Mouse (Mus musculus): ENCODE results near the gene Ccdc134. TPM values are rescaled to one million over a fixed set of nuclear protein-coding genes. Genes with fewer than 3 reads are reported as not detected.
"Not testable (repeated sequence)": the region's sequence is repeated elsewhere in the genome, so short reads cannot be mapped to it uniquely, and the experiment has no call there.

Gene Ccdc134
- 10 to 100 TPM; 12.4 to 12.9 TPM for total RNA-seq (2021)
- long read RNA-seq, full-length matches to known transcripts, result 7 of 10 reads
- long read RNA-seq, partial matches to known transcripts, result 2 of 10 reads
- long read RNA-seq, other reads (novel, unspliced or antisense), result 1 of 10 reads

- peak; percentile 92 to 98 for DNase-seq (ENCODE audit: low spot score in 2 of 2)
Observed at GRCm38 (mm10) chr15:82127426-82128374, at the start of gene Ccdc134. Gene Ccdc134 (plus strand): TSS chr15:82127922.

DNA sequence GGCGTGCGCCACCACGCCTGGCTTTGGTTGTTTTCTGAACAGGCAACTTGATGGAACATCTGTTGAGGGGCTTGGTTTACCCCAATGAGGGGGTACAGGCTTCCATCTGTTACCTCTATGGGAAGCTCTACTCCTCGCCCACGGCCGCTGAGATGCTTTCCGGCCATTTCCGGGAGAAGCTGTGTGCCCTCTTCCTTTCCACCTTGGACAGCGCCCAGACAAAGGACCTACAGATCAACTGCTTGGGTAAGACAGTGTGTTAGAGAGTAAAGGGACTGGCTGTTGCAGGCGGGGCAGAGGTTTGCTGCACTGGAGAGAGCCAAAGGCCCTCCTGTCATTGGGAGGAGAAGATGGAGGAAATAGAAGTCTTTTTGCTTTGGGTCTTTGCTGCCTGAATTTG lies 47.8 kb upstream of the Ccdc134 start:
- DNase-seq (ENCODE audit: low spot score in 2 of 2), result no peak

GRCm38 (mm10) chr15:82081161-82081560 lies 46.6 kb upstream of the Ccdc134 start:
- DNase-seq (ENCODE audit: low spot score in 2 of 2), result peak; percentile 64 to 85

DNA sequence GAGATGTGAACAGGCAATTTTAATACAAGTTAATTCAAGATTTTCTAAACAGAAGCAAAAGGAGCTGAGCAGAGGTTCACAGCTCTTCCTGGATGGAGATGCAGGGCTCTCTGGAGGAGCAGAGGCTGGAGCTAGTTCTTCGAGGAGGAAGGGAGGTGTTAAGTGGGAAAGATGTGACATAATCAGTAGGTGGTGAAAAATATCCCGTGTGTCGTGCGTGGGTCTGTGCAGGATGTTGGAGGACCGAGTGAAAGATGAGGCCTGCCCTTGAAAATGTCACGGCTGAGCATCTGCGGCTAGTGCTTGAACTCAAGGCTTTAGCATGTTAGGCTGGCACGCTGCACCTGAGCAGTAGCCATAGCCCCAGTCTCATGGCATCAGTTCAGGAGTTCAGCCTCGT lies 42.1 kb upstream of the Ccdc134 start:
- no peak for DNase-seq (ENCODE audit: low spot score in 2 of 2)

GRCm38 (mm10) chr15:82086131-82086530 lies 41.6 kb upstream of the Ccdc134 start:
- no peak for DNase-seq (ENCODE audit: low spot score in 2 of 2)

GRCm38 (mm10) chr15:82087266-82087665 lies 40.5 kb upstream of the Ccdc134 start:
- no peak for DNase-seq (ENCODE audit: low spot score in 2 of 2)

- no peak for DNase-seq (ENCODE audit: low spot score in 2 of 2)
Observed at GRCm38 (mm10) chr15:82091061-82091460, 36.7 kb upstream of the Ccdc134 start.

DNA sequence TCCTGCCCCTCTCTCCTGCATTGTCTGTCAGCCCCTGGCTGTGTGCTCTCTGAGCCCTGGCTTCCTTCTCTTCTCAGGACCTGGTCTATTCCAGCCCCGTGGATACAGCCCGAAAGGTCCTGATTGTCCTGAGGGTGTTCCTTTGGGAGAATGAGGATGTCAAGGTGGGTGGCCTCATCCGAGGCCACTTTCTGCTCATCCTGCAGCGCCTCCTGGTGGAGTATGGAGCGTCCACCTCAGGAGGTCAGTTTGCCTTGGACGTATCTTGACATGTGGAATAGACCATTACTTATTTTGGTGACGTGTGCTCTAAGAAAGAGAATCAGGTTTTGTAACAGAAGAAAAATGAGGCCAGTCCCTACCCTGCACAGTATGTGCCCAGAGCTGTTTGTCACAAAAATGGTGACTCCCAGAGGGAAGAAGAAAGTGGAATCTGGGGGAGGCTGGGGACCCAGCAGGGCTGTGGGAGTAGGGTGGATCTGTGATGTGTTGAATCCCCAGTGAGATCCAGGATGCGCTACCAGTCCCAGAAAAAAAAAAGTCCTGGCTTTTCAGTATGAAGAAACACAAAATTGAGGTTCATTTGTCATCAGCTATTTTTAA lies 20.7 kb upstream of the Ccdc134 start:
- peak; percentile 56 to 81 for DNase-seq (ENCODE audit: low spot score in 2 of 2)

GRCm38 (mm10) chr15:82120544-82120943 lies 7.2 kb upstream of the Ccdc134 start:
- DNase-seq (ENCODE audit: low spot score in 2 of 2), result no peak

- not testable (repeated sequence) for DNase-seq (ENCODE audit: low spot score in 2 of 2)
Observed at GRCm38 (mm10) chr15:82126690-82127089, 1.0 kb upstream of the Ccdc134 start.

GRCm38 (mm10) chr15:82128398-82128797 lies 676 bp downstream of the Ccdc134 start:
- no peak for DNase-seq (ENCODE audit: low spot score in 2 of 2)

GRCm38 (mm10) chr15:82130599-82130998 lies 2.9 kb downstream of the Ccdc134 start:
- DNase-seq (ENCODE audit: low spot score in 2 of 2), result no peak

DNA sequence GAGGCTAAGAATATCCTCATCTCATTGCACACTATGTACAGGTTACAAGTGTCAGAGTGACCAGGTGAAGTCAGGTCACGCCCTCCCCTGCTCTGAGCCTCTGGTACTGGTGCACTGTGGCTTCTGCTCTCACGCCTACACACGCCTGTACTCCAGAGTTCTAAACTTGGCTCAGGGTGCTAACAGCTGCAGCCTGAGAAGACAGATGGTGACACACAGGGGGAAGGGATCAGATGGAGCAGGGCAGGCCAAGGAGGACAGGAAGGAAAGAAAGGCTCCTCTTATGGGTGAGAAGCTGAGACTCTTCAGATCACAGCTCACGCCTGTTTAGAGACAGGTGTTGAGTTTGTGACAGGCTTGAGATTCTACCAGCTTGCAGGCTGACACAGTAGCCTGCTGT lies 7.7 kb downstream of the Ccdc134 start:
- DNase-seq (ENCODE audit: low spot score in 2 of 2), result peak in 1 of 2 experiments; percentile 60

- peak in 1 of 2 experiments; percentile 81 for DNase-seq (ENCODE audit: low spot score in 2 of 2)
Observed at GRCm38 (mm10) chr15:82138565-82138964, 10.8 kb downstream of the Ccdc134 start.

DNA sequence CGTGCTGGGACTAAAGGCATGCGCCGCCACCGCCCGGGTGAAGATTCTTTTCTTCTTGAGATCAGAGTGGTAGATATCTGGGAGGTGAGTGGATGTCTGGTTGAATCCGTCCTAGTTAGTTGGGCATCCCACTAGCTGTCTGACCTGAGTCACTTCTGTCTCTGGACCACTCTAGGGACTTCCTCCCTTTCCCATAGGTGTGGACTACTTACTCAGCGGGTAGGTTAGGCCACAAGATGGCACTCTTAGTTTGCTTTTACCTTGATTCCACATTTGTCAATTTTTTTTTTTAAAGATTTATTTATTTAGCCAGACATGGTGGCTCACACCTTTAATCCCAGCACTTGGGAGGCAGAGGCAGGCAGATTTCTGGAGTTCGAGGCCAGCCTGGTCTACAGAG lies 11.5 kb downstream of the Ccdc134 start:
- no peak for DNase-seq (ENCODE audit: low spot score in 2 of 2)

- DNase-seq (ENCODE audit: low spot score in 2 of 2), result no peak
Observed at GRCm38 (mm10) chr15:82140355-82140754, 12.6 kb downstream of the Ccdc134 start.

DNA sequence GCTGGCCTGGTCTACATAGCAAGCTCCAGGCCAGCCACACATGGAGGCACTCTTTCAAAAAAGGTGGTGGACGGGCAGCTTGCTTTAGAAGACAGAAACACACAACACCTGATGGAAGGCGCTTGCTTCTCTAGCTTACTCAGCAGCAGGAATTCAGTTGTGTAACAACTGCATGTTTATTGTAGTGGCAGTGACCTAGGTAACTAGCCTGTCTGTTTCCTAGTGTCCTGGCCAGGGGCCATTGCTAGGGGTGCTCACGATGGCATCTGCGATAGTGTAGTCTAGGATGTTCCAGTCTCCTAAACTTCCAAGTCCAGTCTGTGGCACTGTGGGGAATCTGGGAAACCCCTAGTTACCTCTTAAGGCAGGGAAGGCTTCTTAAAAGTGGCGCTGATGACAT lies 16.4 kb downstream of the Ccdc134 start:
- no peak for DNase-seq (ENCODE audit: low spot score in 2 of 2)

GRCm38 (mm10) chr15:82145408-82145807 lies 17.7 kb downstream of the Ccdc134 start:
- DNase-seq (ENCODE audit: low spot score in 2 of 2), result no peak

DNA sequence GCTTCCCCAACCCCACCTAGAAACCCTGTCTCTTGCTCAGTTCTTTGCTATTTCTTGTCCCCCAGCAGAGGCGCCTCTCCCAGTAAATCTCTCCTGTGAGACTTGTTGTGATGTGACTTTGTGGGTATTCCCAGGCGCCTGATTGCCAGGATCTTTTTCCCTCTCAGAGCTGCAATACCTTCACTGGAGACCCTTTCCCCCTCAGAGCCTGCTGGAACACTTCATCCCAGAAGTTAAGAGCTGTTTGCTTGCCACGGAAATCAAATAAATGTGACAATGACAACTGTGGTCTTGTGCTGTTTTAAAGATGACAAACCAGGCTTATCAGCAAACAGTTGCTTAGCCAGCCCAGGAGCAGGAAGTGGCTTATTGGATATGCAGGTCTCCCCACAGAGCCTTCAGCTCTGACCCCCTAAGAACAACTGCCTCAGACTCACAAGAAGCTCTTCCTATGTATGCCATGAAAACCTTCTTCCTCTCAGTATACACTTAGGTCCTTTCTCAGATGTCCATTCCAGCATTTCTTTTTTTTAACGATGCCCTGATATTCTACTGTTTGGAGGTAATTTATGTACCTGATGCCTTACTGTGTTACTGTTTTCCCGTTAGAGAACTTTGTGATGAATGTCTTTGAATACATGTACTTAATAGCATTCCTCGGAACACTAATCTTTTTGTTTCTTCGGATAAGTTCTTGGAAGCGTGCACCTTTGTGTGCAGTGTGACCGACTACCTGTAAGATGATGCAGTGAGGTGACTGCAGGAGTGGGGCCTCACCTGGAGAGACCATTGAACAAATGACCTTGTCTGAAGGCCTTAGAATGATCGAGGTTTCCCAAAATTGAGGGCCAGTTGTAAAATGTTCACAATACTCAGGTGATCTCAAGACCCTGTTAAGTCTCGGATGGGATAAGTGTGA lies 18.4 kb downstream of the Ccdc134 start:
- no peak for DNase-seq (ENCODE audit: low spot score in 2 of 2)

GRCm38 (mm10) chr15:82146770-82147610 lies 19.3 kb downstream of the Ccdc134 start, which contains the start of gene Srebf2:
Gene Srebf2 (plus strand): TSS chr15:82147181.
- DNase-seq (ENCODE audit: low spot score in 2 of 2), result peak; percentile 99

All from layer of hippocampus, adult 18-20 months (tissue).